Mouse (Mus musculus) heart, postnatal 10 days (tissue): ENCODE measurements at regions not wholly inside any gene's neighbourhood (a gene's known extent, or its start where the extent isn't known, plus 50 kb on each side); places are given as distances from the start of the nearest gene placed in this dataset.

Experiments used
- DNase-seq, 2 experiments: peaks; one replicate each; pipeline ENCODE4 v3.0.0; 2021
- intact Hi-C: fragments of 180-260 bp; cut with DNase I; formaldehyde crosslinking; loops from one replicate; pipeline ENCODE4 v1.15.1; 2025

- intact Hi-C loops, result loop anchor here (10.0 kb wide), 1 partner anchor 164 kb away; no protein-coding TSS in a partner anchor
- no peak for DNase-seq
These were observed 147.6 kb downstream of the Nfkbiz start for GRCm38 (mm10) chr16:55691069-55691468.

GRCm38 (mm10) chr16:55663946-55664345 lies 174.8 kb downstream of the Nfkbiz start:
- no peak for DNase-seq
- intact Hi-C loops, result no loop called here

GRCm38 (mm10) chr16:55636667-55637450 lies 201.8 kb downstream of the Nfkbiz start:
- peak in 1 of 2 experiments; percentile 8 for DNase-seq
- intact Hi-C loops, result no loop called here

GRCm38 (mm10) chr16:55636224-55636623 lies 202.5 kb downstream of the Nfkbiz start:
- intact Hi-C loops, result no loop called here
- no peak for DNase-seq

GRCm38 (mm10) chr16:55634691-55635090 lies 204.0 kb downstream of the Nfkbiz start:
- DNase-seq, result no peak
- intact Hi-C loops, result no loop called here

GRCm38 (mm10) chr16:55632220-55632619 lies 206.5 kb downstream of the Nfkbiz start:
- no peak for DNase-seq
- intact Hi-C loops, result no loop called here

- intact Hi-C loops, result no loop called here
These were observed 207.1 kb downstream of the Nfkbiz start for GRCm38 (mm10) chr16:55631637-55632036.

GRCm38 (mm10) chr16:55631048-55631447 lies 207.7 kb downstream of the Nfkbiz start:
- intact Hi-C loops, result no loop called here
- DNase-seq, result no peak

More at GRCm38 (mm10) chr16:55631637-55632036, 207.1 kb downstream of the Nfkbiz start:
- no peak for DNase-seq

- DNase-seq, result no peak
- intact Hi-C loops, result no loop called here
These were observed 211.2 kb downstream of the Nfkbiz start for GRCm38 (mm10) chr16:55627531-55627930.

- intact Hi-C loops, result no loop called here
These were observed 215.3 kb downstream of the Nfkbiz start for GRCm38 (mm10) chr16:55623422-55623821.

GRCm38 (mm10) chr16:55619731-55620130 lies 219.0 kb downstream of the Nfkbiz start:
- intact Hi-C loops, result loop anchor here (10.0 kb wide), 1 partner anchor 215 kb away; the partner anchor contains the start of gene Nfkbiz
- no peak for DNase-seq

More at GRCm38 (mm10) chr16:55623422-55623821, 215.3 kb downstream of the Nfkbiz start:
- DNase-seq, result no peak

- no peak for DNase-seq
- intact Hi-C loops, result loop anchor here (10.0 kb wide), 1 partner anchor 217 kb away; the partner anchor contains the start of gene Nfkbiz
These were observed 220.7 kb downstream of the Nfkbiz start for GRCm38 (mm10) chr16:55617958-55618357.

GRCm38 (mm10) chr16:55617506-55617905 lies 221.2 kb downstream of the Nfkbiz start:
- intact Hi-C loops, result loop anchor here (10.0 kb wide), 1 partner anchor 217 kb away; the partner anchor contains the start of gene Nfkbiz

GRCm38 (mm10) chr16:55616408-55617120 lies 222.1 kb downstream of the Nfkbiz start:
- no peak for DNase-seq

More at GRCm38 (mm10) chr16:55617506-55617905, 221.2 kb downstream of the Nfkbiz start:
- DNase-seq, result no peak

GRCm38 (mm10) chr16:55612873-55613272 lies 225.8 kb downstream of the Nfkbiz start:
- intact Hi-C loops, result loop anchor here (10.0 kb wide), 1 partner anchor 222 kb away; the partner anchor contains the start of gene Nfkbiz
- DNase-seq, result no peak

More at GRCm38 (mm10) chr16:55616408-55617120, 222.1 kb downstream of the Nfkbiz start:
- intact Hi-C loops, result loop anchor here (10.0 kb wide), 1 partner anchor 218 kb away; the partner anchor contains the start of gene Nfkbiz

GRCm38 (mm10) chr16:55612001-55612400 lies 226.7 kb downstream of the Nfkbiz start:
- peak; percentile 12 to 38 for DNase-seq
- intact Hi-C loops, result loop anchor here (10.0 kb wide), 1 partner anchor 223 kb away; the partner anchor contains the start of gene Nfkbiz

GRCm38 (mm10) chr16:55611172-55611571 lies 227.5 kb downstream of the Nfkbiz start:
- no peak for DNase-seq
- intact Hi-C loops, result loop anchor here (10.0 kb wide), 1 partner anchor 224 kb away; the partner anchor contains the start of gene Nfkbiz

GRCm38 (mm10) chr16:55608361-55608760 lies 230.3 kb downstream of the Nfkbiz start:
- intact Hi-C loops, result no loop called here
- DNase-seq, result no peak

GRCm38 (mm10) chr16:55606447-55607239 lies 232.1 kb downstream of the Nfkbiz start:
- no peak for DNase-seq
- intact Hi-C loops, result no loop called here

- intact Hi-C loops, result no loop called here
- DNase-seq, result no peak
These were observed 235.1 kb downstream of the Nfkbiz start for GRCm38 (mm10) chr16:55603611-55604010.
